Mouse (Mus musculus) thymus, postnatal 4 days (tissue): ENCODE data around the gene 6330403K07Rik.

Experiments used
- DNase-seq: peaks from one replicate; pipeline ENCODE4 v3.0.0; 2021

The 6330403K07Rik gene

DNA sequence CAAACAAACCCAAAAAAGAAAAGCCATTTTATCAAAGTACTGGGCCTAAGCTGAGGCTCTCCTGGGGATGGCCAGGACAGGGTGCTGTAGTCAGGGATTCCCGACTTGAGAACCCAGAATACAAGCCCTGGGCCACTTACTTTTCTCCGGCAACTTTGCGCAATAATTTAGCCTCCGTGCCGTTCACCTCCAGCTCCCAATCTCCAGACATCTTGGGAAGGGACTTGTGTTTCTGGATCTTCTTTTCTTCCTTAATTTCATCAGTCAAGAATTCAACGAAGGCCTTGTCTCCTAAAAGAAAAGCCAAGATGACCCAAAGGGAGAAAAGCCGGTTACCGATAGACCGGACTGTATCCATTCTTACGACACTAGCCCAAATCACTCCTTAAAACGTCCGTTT lies 51.3 kb downstream of the 6330403K07Rik start:
- DNase-seq = no peak
